Mouse (Mus musculus): ENCODE data around the gene Adgrl1. TPM values are rescaled to one million over a fixed set of nuclear protein-coding genes. Genes with fewer than 3 reads are reported as not detected.

Gene Adgrl1
- total RNA-seq, 2 experiments from 2014 or later, result 37.5 to 39.8 TPM

- DNase-seq, result no peak
Measured at GRCm38 (mm10) chr8:83901566-83902485, 1.9 kb downstream of the Adgrl1 start.

- no peak for DNase-seq
Measured at GRCm38 (mm10) chr8:83902961-83903666, 3.2 kb downstream of the Adgrl1 start.

GRCm38 (mm10) chr8:83908583-83908982 lies 8.7 kb downstream of the Adgrl1 start:
- DNase-seq, result no peak

- no peak for DNase-seq
Measured at GRCm38 (mm10) chr8:83909311-83909710, 9.4 kb downstream of the Adgrl1 start.

GRCm38 (mm10) chr8:83911809-83912731 lies 12.2 kb downstream of the Adgrl1 start:
- DNase-seq, result no peak

- DNase-seq, result no peak
Measured at GRCm38 (mm10) chr8:83914232-83914631, 14.3 kb downstream of the Adgrl1 start.

GRCm38 (mm10) chr8:83914860-83915259 lies 15.0 kb downstream of the Adgrl1 start:
- DNase-seq, result peak; percentile 35

GRCm38 (mm10) chr8:83916015-83916414 lies 16.1 kb downstream of the Adgrl1 start:
- no peak for DNase-seq

GRCm38 (mm10) chr8:83917566-83917965 lies 17.7 kb downstream of the Adgrl1 start:
- no peak for DNase-seq

- DNase-seq, result peak; percentile 89
Measured at GRCm38 (mm10) chr8:83921558-83921957, 21.7 kb downstream of the Adgrl1 start.

- DNase-seq, result no peak
Measured at GRCm38 (mm10) chr8:83922727-83923126, 22.8 kb downstream of the Adgrl1 start.

- no peak for DNase-seq
Measured at GRCm38 (mm10) chr8:83924585-83924984, 24.7 kb downstream of the Adgrl1 start.

GRCm38 (mm10) chr8:83926266-83926665 lies 26.4 kb downstream of the Adgrl1 start:
- DNase-seq, result no peak

GRCm38 (mm10) chr8:83934222-83934621 lies 34.3 kb downstream of the Adgrl1 start:
- no peak for DNase-seq

- DNase-seq, result no peak
Measured at GRCm38 (mm10) chr8:83934994-83935393, 35.1 kb downstream of the Adgrl1 start.

- DNase-seq, result no peak
Measured at GRCm38 (mm10) chr8:83935435-83935834, 35.5 kb downstream of the Adgrl1 start.

- DNase-seq, result peak; percentile 2
Measured at GRCm38 (mm10) chr8:83937645-83938044, 37.7 kb downstream of the Adgrl1 start.

GRCm38 (mm10) chr8:83938330-83938729 lies 38.4 kb downstream of the Adgrl1 start:
- DNase-seq, result peak; percentile 8

GRCm38 (mm10) chr8:83941066-83941677 lies 41.3 kb downstream of the Adgrl1 start:
- DNase-seq, result no peak

GRCm38 (mm10) chr8:83942446-83942845 lies 42.5 kb downstream of the Adgrl1 start:
- no peak for DNase-seq

GRCm38 (mm10) chr8:83945540-83945939 lies 45.6 kb downstream of the Adgrl1 start:
- DNase-seq, result no peak

- no peak for DNase-seq
Measured at GRCm38 (mm10) chr8:83954749-83955105, 54.8 kb downstream of the Adgrl1 start.

Measured in heart, postnatal 4 days (tissue).